Mouse (Mus musculus) liver (tissue): ENCODE measurements around the gene Npdc1.

Experiments
- DNase-seq: peaks from one replicate; pipeline ENCODE4 v3.0.0-alpha.2; 2020; ENCODE audit warnings: mixed read lengths

Gene Npdc1

GRCm38 (mm10) chr2:25430395-25431233, 31.5 kb downstream of the Npdc1 start:
- peak; percentile 2 for DNase-seq

- DNase-seq: peak; percentile 3
Observed at GRCm38 (mm10) chr2:25431308-25431855, 32.2 kb downstream of the Npdc1 start.

- peak; percentile 5 for DNase-seq
Observed at GRCm38 (mm10) chr2:25432326-25433098, 33.4 kb downstream of the Npdc1 start.

- DNase-seq: no peak
Observed at GRCm38 (mm10) chr2:25433101-25433500, 34.0 kb downstream of the Npdc1 start.

GRCm38 (mm10) chr2:25434292-25434691, 35.1 kb downstream of the Npdc1 start:
- peak; percentile 2 for DNase-seq

- no peak for DNase-seq
Observed at GRCm38 (mm10) chr2:25436286-25436820, 37.2 kb downstream of the Npdc1 start.

GRCm38 (mm10) chr2:25441067-25441466, 41.9 kb downstream of the Npdc1 start:
- DNase-seq: no peak

GRCm38 (mm10) chr2:25442682-25443081, 43.5 kb downstream of the Npdc1 start:
- DNase-seq: no peak

- no peak for DNase-seq
Observed at GRCm38 (mm10) chr2:25450853-25451647, 51.9 kb downstream of the Npdc1 start.

- DNase-seq: no peak
Observed at GRCm38 (mm10) chr2:25452951-25453350, 53.8 kb downstream of the Npdc1 start.

- peak; percentile 21 for DNase-seq
Observed at GRCm38 (mm10) chr2:25456205-25456953, 57.2 kb downstream of the Npdc1 start, which contains the start of gene Clic3. TSS of gene Clic3 (plus strand) at chr2:25456838.

- no peak for DNase-seq
Observed at GRCm38 (mm10) chr2:25457022-25457896, 58.1 kb downstream of the Npdc1 start.

GRCm38 (mm10) chr2:25458911-25459310, 59.8 kb downstream of the Npdc1 start:
- DNase-seq: no peak
